Mouse (Mus musculus): ENCODE data around the gene Uggt2.

- TF ChIP-seq POLR2A (IDR thresholded peaks at IDR 0.05; ENCODE audit: control insufficient read depth, extremely low read depth, insufficient read depth, low read length, poor library complexity) (no peak), CTCF (IDR thresholded peaks at IDR 0.05; ENCODE audit: borderline replicate concordance, control insufficient read depth, extremely low read depth, insufficient read depth, low read length, poor library complexity) (no peak)
Measured at GRCm38 (mm10) chr14:119108776-119109301, 9.6 kb upstream of the Uggt2 start.

Measured in thymus, adult 2 months (tissue).